Mouse (Mus musculus): ENCODE measurements around the gene Ccl9. TPM values are rescaled to one million over a fixed set of nuclear protein-coding genes. Genes with fewer than 3 reads are reported as not detected.
"Not testable (repeated sequence)": the region's sequence is repeated elsewhere in the genome, so short reads cannot be mapped to it uniquely, and the experiment has no call there.

Gene Ccl9
- polyA plus RNA-seq, 1 experiment from 2014 or later, result 1.1 TPM

DNA sequence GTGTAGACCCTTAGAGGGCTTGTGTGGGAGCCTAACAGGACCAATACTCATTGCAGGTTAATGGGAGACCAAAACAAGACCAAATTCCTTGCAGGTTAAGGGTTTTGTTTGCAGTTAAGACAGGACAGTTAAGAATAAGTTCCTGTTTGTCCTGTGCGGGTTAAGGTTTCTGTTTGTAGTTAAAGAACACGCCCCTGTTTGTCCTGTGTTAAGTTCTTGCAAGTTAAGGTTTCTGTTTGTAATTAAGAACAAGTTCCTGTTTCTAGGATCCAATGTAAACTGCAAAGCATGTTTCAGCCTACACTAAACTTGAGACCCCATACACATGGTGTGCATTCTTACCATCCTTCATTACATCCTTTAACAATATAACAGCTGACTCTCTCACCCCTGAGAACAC, 8.2 kb downstream of the Ccl9 start:
- Histone ChIP-seq H3K27me3 (ENCODE audit: insufficient read depth, poor library complexity, severe bottlenecking) (no peaks in the 10 kb centered on the region), H3K4me3 (no peak overlapping the region), H3K9me3 (no peaks in the 10 kb centered on the region), H3K27ac (no peak overlapping the region), H3K4me1 (replicated peaks) (no peaks in the 10 kb centered on the region), H3K36me3 (no peaks in the 10 kb centered on the region)
- 88% methylated on average over 2 of the region's 2 CpGs for WGBS
- DNase-seq (ENCODE audit: low spot score), result no peak

DNA sequence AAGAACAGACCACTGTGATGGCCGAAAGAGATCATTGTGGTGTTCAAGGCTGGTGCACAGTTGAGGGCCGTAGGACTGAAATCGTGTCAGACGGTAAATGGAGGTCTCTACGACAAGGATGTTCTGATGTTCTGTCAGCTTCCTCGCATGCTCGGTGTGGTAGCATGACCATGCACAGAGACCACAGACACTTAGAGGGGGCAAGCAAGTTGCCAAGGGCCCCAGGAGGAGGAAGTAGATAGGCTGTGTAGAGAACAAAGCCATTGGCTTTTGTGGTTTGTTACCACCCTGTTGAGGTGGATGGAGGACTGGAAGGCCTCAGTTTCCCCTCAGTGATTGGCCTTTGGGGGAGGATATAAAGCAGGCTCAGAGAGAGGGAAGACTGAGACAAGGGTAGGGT, 9.2 kb downstream of the Ccl9 start:
- Histone ChIP-seq H3K27ac (no peak overlapping the region), H3K4me1 (replicated peaks) (no peaks in the 10 kb centered on the region), H3K4me3 (no peak overlapping the region), H3K36me3 (no peaks in the 10 kb centered on the region), H3K27me3 (ENCODE audit: insufficient read depth, poor library complexity, severe bottlenecking) (no peaks in the 10 kb centered on the region), H3K9me3 (no peaks in the 10 kb centered on the region)
- DNase-seq (ENCODE audit: low spot score), result no peak
- WGBS, result 92% methylated on average over 7 of the region's 7 CpGs

DNA sequence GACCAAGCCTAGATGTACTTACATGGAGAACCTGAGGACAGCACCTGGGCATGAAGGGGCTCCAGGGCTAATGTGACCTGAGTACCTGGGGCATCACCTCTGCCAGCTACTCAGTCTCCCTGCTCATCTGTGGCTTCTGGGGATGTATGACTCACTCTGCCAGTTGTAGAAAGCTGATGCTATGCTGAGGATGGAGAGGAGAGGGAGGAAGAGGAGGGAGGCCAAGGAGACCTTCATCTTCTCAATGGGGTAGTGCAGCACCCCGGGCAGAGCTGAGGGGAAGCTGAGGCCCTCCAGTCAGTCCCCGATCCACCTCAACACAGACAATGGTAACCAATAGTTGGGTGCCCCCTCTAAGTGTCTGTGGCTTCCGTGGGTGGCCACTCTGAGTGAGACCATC, 9.7 kb downstream of the Ccl9 start:
- no peak overlapping the region for H3K27ac ChIP-seq
- 94% methylated on average over 3 of the region's 3 CpGs for WGBS
- H3K4me1 ChIP-seq (replicated peaks), result no peaks in the 10 kb centered on the region
- no peaks in the 10 kb centered on the region for H3K27me3 ChIP-seq (ENCODE audit: insufficient read depth, poor library complexity, severe bottlenecking)
- no peak for DNase-seq (ENCODE audit: low spot score)
- no peaks in the 10 kb centered on the region for H3K36me3 ChIP-seq
- no peak overlapping the region for H3K4me3 ChIP-seq
- no peaks in the 10 kb centered on the region for H3K9me3 ChIP-seq

DNA sequence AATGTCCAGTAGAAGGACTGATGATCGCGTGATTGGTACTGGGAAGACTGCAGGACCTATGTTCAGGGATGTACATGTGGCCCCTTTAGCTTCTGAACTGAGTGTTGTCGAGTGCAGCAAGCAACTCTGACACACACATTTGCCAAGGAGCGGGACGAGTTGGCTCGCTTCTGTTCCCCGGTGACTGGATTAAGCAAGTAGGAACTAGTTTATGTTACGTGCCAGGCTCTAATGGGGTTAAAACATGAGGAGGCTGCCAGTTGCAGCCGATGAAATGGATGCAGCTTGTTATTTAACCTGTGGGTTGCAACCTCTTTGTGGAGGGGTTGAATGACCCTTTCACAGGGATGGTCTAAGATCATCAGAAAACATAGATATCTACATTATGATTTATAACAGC, 10.4 kb downstream of the Ccl9 start:
- Histone ChIP-seq H3K4me3 (no peak overlapping the region), H3K27me3 (ENCODE audit: insufficient read depth, poor library complexity, severe bottlenecking) (no peaks in the 10 kb centered on the region), H3K36me3 (no peaks in the 10 kb centered on the region), H3K4me1 (replicated peaks) (no peaks in the 10 kb centered on the region), H3K27ac (no peak overlapping the region), H3K9me3 (no peaks in the 10 kb centered on the region)
- WGBS, result 92% methylated on average over 9 of the region's 9 CpGs
- no peak for DNase-seq (ENCODE audit: low spot score)

DNA sequence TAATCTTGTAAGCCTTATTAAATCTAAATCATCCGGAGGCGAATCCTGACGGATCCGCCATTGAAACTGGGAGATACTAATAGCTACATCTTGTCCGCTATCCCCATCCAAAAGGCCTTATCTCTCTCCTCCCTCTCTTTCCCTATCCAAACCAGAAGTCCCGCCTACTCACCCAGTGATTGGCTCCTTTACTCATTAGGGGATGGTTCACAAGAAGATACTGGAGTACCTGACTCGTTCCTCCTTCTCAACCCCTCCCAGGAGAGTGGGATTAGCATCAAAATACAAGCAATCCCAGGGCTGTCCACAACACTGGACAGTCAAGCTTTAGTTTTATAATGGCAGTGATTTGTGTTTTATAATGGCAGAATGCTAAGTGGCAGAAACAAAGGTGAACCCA, 11.1 kb downstream of the Ccl9 start:
- Histone ChIP-seq H3K36me3 (no peaks in the 10 kb centered on the region), H3K4me1 (replicated peaks) (no peaks in the 10 kb centered on the region), H3K9me3 (no peaks in the 10 kb centered on the region), H3K27me3 (ENCODE audit: insufficient read depth, poor library complexity, severe bottlenecking) (no peaks in the 10 kb centered on the region), H3K4me3 (no peak overlapping the region), H3K27ac (no peak overlapping the region)
- whole genome bisulfite sequencing, result 72% methylated on average over 7 of the region's 7 CpGs
- no peak for DNase-seq (ENCODE audit: low spot score)

DNA sequence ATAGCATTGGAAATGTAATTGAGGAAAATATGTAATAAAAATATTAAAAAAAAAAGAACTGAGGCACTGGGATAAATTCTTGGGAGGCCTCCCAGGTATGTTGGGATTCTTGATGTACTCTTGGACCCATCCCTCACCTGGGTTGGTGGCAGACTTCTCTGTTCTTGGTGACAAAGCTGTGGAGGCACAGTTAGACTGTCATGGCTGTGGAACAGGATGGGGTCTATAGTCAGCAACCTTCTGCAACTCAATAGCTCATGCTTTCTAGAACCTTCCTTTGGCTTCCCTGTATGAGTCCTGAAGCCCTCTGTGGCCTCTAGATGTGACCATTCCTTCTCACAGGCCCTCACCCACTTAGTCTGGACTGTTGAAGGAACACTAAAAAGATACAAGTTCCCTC, 11.8 kb downstream of the Ccl9 start:
- Histone ChIP-seq H3K4me3 (no peak overlapping the region), H3K27ac (no peak overlapping the region), H3K36me3 (no peaks in the 10 kb centered on the region), H3K9me3 (no peaks in the 10 kb centered on the region), H3K27me3 (ENCODE audit: insufficient read depth, poor library complexity, severe bottlenecking) (no peaks in the 10 kb centered on the region), H3K4me1 (replicated peaks) (no peaks in the 10 kb centered on the region)
- no peak for DNase-seq (ENCODE audit: low spot score)

DNA sequence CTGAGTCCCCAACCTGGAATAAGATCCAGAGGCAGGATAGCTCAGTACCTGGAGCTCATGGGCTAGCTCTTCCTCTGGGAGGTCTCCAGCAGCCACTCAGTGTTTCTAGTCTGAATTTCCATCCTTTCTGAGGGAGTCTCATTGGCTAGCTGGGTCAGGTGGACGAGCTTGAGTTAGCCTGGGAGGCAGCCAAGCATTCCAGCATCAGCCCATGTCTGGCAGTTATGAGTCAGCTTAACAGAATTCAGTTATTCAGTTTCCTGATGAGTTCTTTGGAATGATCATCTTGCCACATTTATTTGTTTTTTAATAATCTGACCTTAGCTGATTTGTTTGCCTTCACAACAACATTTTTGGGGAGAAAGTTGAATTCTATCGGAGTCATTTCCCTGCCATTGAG, 14.7 kb downstream of the Ccl9 start:
- Histone ChIP-seq H3K27ac (no peak overlapping the region), H3K9me3 (no peaks in the 10 kb centered on the region), H3K4me3 (no peak overlapping the region), H3K4me1 (replicated peaks) (no peaks in the 10 kb centered on the region), H3K36me3 (no peaks in the 10 kb centered on the region), H3K27me3 (ENCODE audit: insufficient read depth, poor library complexity, severe bottlenecking) (no peaks in the 10 kb centered on the region)
- 69% methylated on average over 2 of the region's 2 CpGs for WGBS
- DNase-seq (ENCODE audit: low spot score), result no peak

DNA sequence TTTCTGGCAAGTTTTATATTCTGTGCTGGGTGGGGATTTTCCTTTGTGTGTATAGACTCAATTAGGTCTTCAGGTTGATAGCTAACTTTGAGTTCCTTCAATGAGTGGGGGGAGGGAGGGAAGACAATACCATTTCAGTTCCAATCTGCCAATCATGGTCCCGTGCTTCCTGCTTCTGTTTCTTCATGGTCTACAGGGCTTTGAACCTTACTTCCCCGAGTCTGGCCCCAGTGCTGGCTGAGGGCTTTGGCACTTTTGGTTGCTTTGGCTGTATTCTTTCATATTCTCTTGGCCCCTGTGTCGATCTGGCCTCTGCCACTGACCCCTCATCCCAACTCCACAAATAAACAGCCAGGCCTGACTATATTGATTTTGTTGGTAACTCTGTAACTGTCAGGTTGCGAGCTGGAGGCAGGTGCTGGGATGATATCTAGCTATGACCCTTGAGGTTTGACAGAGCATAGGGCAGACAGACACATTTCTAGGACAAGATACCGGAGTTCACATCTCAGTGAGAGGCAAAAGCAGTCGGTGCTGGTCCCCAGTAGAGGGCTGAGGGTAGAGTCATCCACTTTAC, 16.0 kb downstream of the Ccl9 start:
- no peak for DNase-seq (ENCODE audit: low spot score)
- H3K27me3 ChIP-seq (ENCODE audit: insufficient read depth, poor library complexity, severe bottlenecking), result 0 out of 2 replicates have a peak, but pooled peaks cover 3% of the 10 kb centered on the region
- no peaks in the 10 kb centered on the region for H3K9me3 ChIP-seq
- 74% methylated on average over 6 of the region's 6 CpGs for WGBS
- no peaks in the 10 kb centered on the region; the same call in 1 of the 2 replicates for H3K4me1 ChIP-seq (replicated peaks)
- H3K36me3 ChIP-seq, result no peaks in the 10 kb centered on the region
- H3K27ac ChIP-seq, result no peak overlapping the region
- H3K4me3 ChIP-seq, result no peak overlapping the region

DNA sequence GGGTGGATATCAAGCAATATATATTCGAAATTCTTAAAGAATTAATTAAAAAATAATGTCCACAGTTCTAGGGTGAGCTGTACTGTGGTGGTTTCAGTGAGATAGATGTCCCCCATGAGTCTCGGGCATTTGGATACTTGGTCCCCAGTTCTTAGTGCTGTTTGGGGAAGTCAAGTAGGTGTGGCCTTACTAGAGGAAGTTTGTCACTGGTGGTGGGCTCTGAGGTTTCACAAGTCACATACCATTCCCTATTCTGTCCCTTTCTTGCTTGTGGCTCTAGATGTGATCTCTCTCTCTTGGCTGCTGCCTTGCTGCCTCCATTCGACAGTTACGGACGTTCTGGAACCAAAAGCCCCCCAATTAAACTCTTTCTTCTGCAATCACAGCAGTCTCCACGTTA, 18.0 kb downstream of the Ccl9 start:
- H3K4me1 ChIP-seq (replicated peaks), result peaks cover 4% of the 10 kb centered on the region; the same call in 1 of the 2 replicates
- no peaks in the 10 kb centered on the region for H3K36me3 ChIP-seq
- WGBS, result 76% methylated on average over 6 of the region's 6 CpGs
- H3K9me3 ChIP-seq, result no peaks in the 10 kb centered on the region
- H3K27me3 ChIP-seq (ENCODE audit: insufficient read depth, poor library complexity, severe bottlenecking), result 0 out of 2 replicates have a peak, but pooled peaks cover 3% of the 10 kb centered on the region
- DNase-seq (ENCODE audit: low spot score), result no peak
- H3K27ac ChIP-seq, result no peak overlapping the region
- H3K4me3 ChIP-seq, result no peak overlapping the region

DNA sequence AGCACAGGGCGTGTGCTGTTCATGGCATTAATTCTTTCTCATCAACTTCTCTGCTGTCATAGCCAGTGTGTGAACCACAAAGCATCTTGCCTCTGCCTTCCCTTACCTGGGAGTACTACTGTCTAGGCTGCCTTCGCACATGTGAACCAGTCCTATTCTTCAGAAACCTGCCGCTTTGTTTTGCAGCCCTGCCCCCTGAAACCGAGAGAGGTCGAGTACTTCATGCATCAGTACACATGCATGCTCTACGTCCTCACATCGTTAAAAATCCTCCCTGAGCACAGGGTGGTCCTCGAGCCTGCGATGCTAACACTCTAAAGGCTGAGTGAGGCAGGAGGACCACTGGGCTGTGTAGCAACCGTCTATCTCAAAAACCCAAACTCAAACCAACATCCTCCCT, 21.4 kb downstream of the Ccl9 start:
- Histone ChIP-seq H3K9me3 (no peaks in the 10 kb centered on the region), H3K4me1 (replicated peaks) (peaks cover 4% of the 10 kb centered on the region; the same call in 1 of the 2 replicates), H3K27me3 (ENCODE audit: insufficient read depth, poor library complexity, severe bottlenecking) (0 out of 2 replicates have a peak, but pooled peaks cover 3% of the 10 kb centered on the region), H3K27ac (no peak overlapping the region), H3K36me3 (no peaks in the 10 kb centered on the region), H3K4me3 (no peak overlapping the region)
- no peak for DNase-seq (ENCODE audit: low spot score)
- 63% methylated on average over 10 of the region's 10 CpGs for WGBS

DNA sequence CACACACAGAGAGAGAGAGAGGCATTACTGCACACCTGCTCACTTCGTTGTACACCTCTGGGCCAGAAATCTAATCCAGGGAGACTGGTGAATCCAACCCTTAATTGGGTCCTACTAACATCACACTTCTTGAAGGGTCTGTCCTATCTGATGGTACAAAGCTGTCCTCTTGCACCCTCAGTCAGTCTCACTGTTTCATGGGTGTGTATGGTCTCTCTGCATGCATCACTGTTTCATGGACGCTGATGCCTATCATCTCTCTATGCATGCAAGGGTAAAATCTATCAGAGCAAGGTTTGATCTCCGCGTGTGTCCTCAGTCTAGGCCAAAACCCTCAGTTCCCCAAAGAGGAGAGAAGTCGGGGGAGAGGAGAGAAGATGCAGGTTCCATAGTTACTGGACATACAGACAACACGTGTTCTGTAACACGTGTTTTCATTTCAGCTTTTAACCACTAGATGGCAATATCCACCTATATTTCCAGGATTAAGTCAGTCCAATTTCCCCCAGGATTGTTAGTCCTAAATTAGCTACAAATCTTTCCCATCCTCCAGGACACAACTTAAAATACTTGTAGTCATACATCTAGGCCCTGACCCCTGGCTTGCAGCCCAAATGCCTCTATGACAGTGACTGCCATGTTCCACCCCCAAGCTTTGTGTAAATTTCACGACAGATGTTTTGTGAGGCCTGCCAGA, 22.2 kb downstream of the Ccl9 start:
- Histone ChIP-seq H3K4me3 (no peak overlapping the region), H3K4me1 (replicated peaks) (peaks cover 4% of the 10 kb centered on the region; the same call in 1 of the 2 replicates), H3K27me3 (ENCODE audit: insufficient read depth, poor library complexity, severe bottlenecking) (0 out of 2 replicates have a peak, but pooled peaks cover 3% of the 10 kb centered on the region), H3K27ac (no peak overlapping the region), H3K9me3 (no peaks in the 10 kb centered on the region), H3K36me3 (no peaks in the 10 kb centered on the region)
- DNase-seq (ENCODE audit: low spot score), result peak; percentile 41
- 34% methylated on average over 8 of the region's 8 CpGs for WGBS

DNA sequence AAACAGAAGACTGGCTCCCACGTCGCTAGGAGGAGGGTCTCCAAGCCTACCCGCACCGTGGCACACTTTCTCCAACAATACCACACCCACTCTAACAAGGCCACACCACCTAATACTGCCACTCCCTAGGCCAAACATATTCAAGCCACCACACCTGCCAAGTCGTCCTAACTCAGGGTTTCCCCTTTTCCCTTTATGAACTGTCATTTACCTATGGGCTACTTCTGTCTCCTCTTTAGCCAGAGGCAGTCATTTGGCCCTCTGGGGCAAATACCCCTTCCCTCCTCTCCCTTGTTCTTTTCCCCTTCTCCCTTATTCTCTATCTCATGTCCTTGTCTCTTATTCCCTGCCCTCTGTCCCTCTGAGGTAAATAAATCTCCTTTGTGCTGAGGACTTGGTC, 26.8 kb downstream of the Ccl9 start:
- no peak for DNase-seq (ENCODE audit: low spot score)
- no peaks in the 10 kb centered on the region for H3K27me3 ChIP-seq (ENCODE audit: insufficient read depth, poor library complexity, severe bottlenecking)
- H3K4me3 ChIP-seq, result no peak overlapping the region
- WGBS, result 87% methylated on average over 5 of the region's 5 CpGs
- H3K9me3 ChIP-seq, result no peaks in the 10 kb centered on the region
- no peak overlapping the region for H3K27ac ChIP-seq
- H3K4me1 ChIP-seq (replicated peaks), result no peaks in the 10 kb centered on the region
- no peaks in the 10 kb centered on the region for H3K36me3 ChIP-seq

DNA sequence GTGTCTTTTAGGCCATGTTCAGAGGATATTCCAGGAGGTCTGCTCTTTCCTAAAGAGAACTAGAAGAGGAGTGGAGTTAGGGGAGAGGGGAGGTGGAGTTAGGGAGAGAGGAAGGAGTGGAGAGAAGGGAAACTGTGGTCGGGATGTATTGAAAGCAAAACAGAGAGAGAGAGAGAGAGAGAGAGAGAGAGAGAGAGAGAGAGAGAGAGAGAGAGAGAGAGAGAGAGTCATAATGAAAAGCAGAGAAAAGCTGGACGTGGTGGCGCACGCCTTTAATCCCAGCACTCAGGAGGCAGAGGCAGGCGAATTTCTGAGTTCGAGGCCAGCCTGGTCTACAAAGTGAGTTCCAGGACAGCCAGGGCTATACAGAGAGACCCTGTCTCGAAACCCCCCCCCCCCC, 27.4 kb downstream of the Ccl9 start:
- 89% methylated on average over 7 of the region's 7 CpGs for WGBS
- not testable (repeated sequence) for H3K4me3 ChIP-seq; H3K4me1 ChIP-seq (replicated peaks); H3K27me3 ChIP-seq (ENCODE audit: insufficient read depth, poor library complexity, severe bottlenecking); H3K36me3 ChIP-seq; H3K9me3 ChIP-seq; DNase-seq (ENCODE audit: low spot score); H3K27ac ChIP-seq

All from hindbrain, embryonic 10.5 days (tissue).